Mouse (Mus musculus) Patski (cell line): Measurements from ENCODE around the gene Lrrc8b. TPM values are rescaled to one million over a fixed set of nuclear protein-coding genes. Genes with fewer than 3 reads are reported as not detected.

Experiments used
- ATAC-seq: fragments of 100-300 bp; one replicate; pipeline ENCODE4 v1.8.0; 2021
- CTCF ChIA-PET: fragments of 350-600 bp; sonication (Branson Sonifier 250); formaldehyde crosslinking; loops from one replicate; lab custom pipeline; 2022; ENCODE audit warnings: inconsistent platforms; lab: Charles Lee
- POLR2A ChIA-PET: fragments of 350-600 bp; sonication (Branson Sonifier 250); formaldehyde crosslinking; loops from one replicate; lab custom pipeline; 2022; ENCODE audit warnings: antibody characterized with exemption, inconsistent platforms; lab: Charles Lee
- DNase-seq: peaks from one replicate; pipeline ENCODE4 v3.0.0-alpha.2; 2011; ENCODE audit warnings: low read depth, low spot score
- H3K27me3 ChIP-seq: fragments of 371-371 bp; one replicate; pipeline ENCODE4 v1.5.1; 2021
- CTCF ChIP-seq: fragments of 100-300 bp; IDR thresholded peaks from one replicate; pipeline ENCODE4 v1.5.1; 2021
- in situ Hi-C: fragments of 300-500 bp; cut with MboI; formaldehyde crosslinking; loops from 3 replicates; pipeline ENCODE4 v1.11.1; 2018; ENCODE audit warnings: low pct_unique_long_range_greater_than_20kb, mixed read lengths
- polyA plus RNA-seq: library from polyadenylated mRNA; unstranded; gene quantifications from one replicate; pipeline ENCODE4 v1.2.3, GENCODE M21; 2021

Gene Lrrc8b
- polyA plus RNA-seq, 1 experiment from 2014 or later, result 9.9 TPM

DNA sequence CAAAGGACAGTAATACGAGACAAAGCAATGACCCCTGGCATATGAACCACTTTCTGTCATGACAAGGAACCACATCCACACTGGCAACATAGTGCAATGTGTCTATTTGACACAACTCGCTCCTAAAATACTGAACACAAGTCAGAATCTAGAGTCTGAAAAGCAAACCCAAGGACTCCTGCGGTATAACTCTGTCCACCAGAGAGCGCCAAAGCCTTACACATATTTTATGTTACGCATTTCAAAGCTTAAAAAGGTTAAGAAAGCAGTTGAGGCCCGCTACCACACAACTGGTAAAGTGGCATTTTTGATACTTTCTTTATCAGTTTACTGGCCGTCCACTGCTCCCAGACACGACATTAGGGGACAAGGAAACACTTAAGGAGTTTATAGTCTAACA, 10.6 kb upstream of the Lrrc8b start:
- CTCF ChIA-PET, result interaction anchor here (0.7 to 6.8 kb wide), 23 partner anchors 9 to 464 kb away, joined by 3 to 56 read pairs (median 4); partner anchors contain the start of gene Lrrc8c
- ATAC-seq, result no peak
- in situ Hi-C loops, result loop anchor here (5.0 to 10.0 kb wide), 4 partner anchors 87 to 462 kb away; no protein-coding TSS in a partner anchor
- POLR2A ChIA-PET, result no interaction called here
- no peak for DNase-seq
- TF ChIP-seq CTCF, result peak; percentile 84
- no peaks in the 10 kb centered on the region for H3K27me3 ChIP-seq

- DNase-seq, result no peak
- TF ChIP-seq CTCF, result no peak
- ChIA-PET CTCF (interaction anchor here (1.0 to 6.8 kb wide), 5 partner anchors 85 to 463 kb away, joined by 3 to 56 read pairs (median 4); partner anchors contain the start of gene Lrrc8c), POLR2A (interaction anchor here (1.0 to 1.1 kb wide), 2 partner anchors 8 to 228 kb away, joined by 3 read pairs; partner anchors contain the start of gene Lrrc8b)
- no peak for ATAC-seq
- in situ Hi-C loops, result loop anchor here (5.0 to 10.0 kb wide), 4 partner anchors 85 to 460 kb away; no protein-coding TSS in a partner anchor
- no peaks in the 10 kb centered on the region for H3K27me3 ChIP-seq
Observed at GRCm38 (mm10) chr5:105407661-105408060, 7.9 kb upstream of the Lrrc8b start.

DNA sequence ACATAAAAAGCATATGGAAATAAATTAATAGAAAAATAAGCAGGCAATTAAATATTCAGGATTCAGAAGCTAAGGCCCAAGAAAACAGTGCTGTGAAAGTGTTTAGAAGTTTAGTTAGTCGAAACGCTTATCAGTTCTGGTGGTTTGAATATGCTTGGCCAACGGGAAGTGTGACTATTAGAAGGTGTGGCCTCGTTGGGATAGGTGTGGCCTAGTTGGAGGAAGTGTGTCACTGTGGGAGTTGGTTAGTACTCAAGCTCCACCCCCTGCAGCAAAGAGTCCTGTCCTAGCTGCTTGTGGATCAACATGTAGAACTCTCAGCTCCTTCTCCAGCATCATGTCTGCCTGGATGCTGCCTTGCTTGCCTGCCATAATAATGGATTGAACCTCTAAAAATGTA, 6.5 kb upstream of the Lrrc8b start:
- CTCF ChIA-PET, result interaction anchor here (1.3 to 6.8 kb wide), 3 partner anchors 9 to 246 kb away, joined by 4 to 56 read pairs (median 8); no protein-coding TSS in a partner anchor
- no peak for ATAC-seq

DNA sequence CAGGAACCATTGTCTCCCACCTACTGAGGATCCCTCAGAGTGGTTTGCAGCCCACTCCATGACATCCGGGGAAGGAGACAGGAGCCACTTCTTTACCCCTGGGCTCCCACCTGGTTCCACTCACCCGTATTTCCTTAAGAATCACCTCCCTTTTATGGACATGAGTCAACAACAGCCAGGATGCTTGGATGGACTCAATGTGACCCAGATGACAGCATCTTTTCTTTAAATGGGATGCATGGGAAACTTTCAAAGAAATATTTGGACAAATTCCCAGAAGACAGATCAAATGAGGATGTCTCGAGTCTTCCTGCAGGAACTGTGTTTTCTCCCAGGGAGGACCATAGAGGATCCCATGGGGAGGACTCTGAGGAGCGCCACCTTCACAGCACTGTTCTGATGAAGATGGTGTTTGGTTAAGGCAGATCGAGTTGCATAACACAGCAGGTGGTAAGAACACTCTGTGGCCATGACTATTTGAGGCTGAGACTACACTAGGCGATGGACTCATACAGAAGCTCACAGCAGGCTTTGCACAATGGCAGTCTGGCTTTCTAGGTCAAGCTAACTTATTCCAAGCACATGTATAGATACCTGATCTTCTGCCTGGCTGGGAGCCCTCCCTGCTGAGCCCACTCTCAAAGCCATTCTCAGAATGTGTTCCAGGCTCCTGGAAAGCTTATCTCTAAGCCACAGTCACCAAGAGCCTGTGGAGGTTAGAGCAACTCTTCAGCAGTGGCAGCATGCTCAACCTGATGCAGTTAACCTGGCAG, 4.9 kb upstream of the Lrrc8b start:
- ChIA-PET CTCF (interaction anchor here (1.7 kb wide), 1 partner anchor 84 kb away, joined by 4 read pairs; no protein-coding TSS in a partner anchor), POLR2A (no interaction called here)
- no peak for DNase-seq
- in situ Hi-C loops, result no loop called here
- no peak for TF ChIP-seq CTCF
- H3K27me3 ChIP-seq, result no peaks in the 10 kb centered on the region
- ATAC-seq, result no peak

More for the DNA sequence above, 6.5 kb upstream of the Lrrc8b start:
- POLR2A ChIA-PET, result no interaction called here
- in situ Hi-C loops, result loop anchor here (5.0 to 10.0 kb wide), 4 partner anchors 83 to 458 kb away; no protein-coding TSS in a partner anchor
- TF ChIP-seq CTCF, result no peak
- H3K27me3 ChIP-seq, result no peaks in the 10 kb centered on the region
- DNase-seq, result no peak

DNA sequence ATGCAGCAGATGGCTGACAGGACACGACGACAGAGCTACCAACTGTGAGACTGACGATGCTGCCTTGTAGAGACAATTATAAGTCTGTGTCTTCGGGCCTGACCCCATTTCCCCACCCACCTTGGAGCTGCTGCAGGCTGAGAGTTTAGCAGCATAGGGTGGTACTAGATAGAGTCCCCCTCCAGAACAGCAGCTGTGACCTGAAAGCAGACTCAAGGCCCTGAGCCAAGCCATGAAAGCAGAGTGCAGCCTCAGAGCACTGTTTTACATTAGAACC, 4.3 kb upstream of the Lrrc8b start:
- in situ Hi-C loops, result no loop called here
- POLR2A ChIA-PET, result no interaction called here
- no peak for ATAC-seq

GRCm38 (mm10) chr5:105411768-105412167, 3.8 kb upstream of the Lrrc8b start:
- DNase-seq, result no peak
- TF ChIP-seq CTCF, result no peak
- ChIA-PET CTCF (interaction anchor here (1.7 kb wide), 1 partner anchor 83 kb away, joined by 4 read pairs; no protein-coding TSS in a partner anchor), POLR2A (interaction anchor here (0.6 kb wide), 1 partner anchor 83 kb away, joined by 6 read pairs; no protein-coding TSS in a partner anchor)
- in situ Hi-C loops, result no loop called here
- no peak for ATAC-seq
- H3K27me3 ChIP-seq, result no peaks in the 10 kb centered on the region

More for the DNA sequence above, 4.3 kb upstream of the Lrrc8b start:
- CTCF ChIA-PET, result interaction anchor here (1.7 kb wide), 1 partner anchor 83 kb away, joined by 4 read pairs; no protein-coding TSS in a partner anchor
- no peak for DNase-seq
- no peak for TF ChIP-seq CTCF
- H3K27me3 ChIP-seq, result no peaks in the 10 kb centered on the region

DNA sequence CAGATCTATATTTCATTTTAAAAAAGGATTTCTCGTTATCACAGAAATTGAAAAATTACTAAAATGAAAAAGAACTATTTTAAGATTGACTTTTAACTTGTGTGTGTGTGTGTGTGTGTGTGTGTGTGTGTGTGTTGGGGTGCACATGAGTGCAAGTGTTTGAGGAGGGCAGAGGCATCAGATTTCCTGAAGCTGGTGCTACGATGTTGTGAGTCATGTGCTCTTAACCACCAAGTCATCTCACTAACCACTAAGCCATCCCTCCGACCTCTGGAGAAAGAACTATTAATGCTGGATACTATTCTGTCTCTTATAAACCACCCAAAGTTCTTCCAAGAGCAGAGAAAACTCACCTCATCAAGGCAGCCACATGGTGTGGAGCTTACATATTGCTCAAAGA, 2.9 kb upstream of the Lrrc8b start:
- DNase-seq (no peak), ATAC-seq (no peak)
- TF ChIP-seq CTCF, result no peak
- no peaks in the 10 kb centered on the region for H3K27me3 ChIP-seq
- in situ Hi-C loops, result no loop called here
- POLR2A ChIA-PET, result interaction anchor here (0.8 kb wide), 1 partner anchor 69 kb away, joined by 3 read pairs; no protein-coding TSS in a partner anchor
- CTCF ChIA-PET, result interaction anchor here (1.2 to 3.0 kb wide), 3 partner anchors 8 to 272 kb away, joined by 3 to 22 read pairs (median 8); no protein-coding TSS in a partner anchor

GRCm38 (mm10) chr5:105414341-105415120, 1.0 kb upstream of the Lrrc8b start:
- no peak for TF ChIP-seq CTCF
- no peaks in the 10 kb centered on the region for H3K27me3 ChIP-seq
- in situ Hi-C loops, result no loop called here
- ChIA-PET CTCF (interaction anchor here (1.0 to 3.0 kb wide), 6 partner anchors 10 to 224 kb away, joined by 3 to 22 read pairs (median 6); no protein-coding TSS in a partner anchor), POLR2A (no interaction called here)
- no peak for ATAC-seq
- no peak for DNase-seq

GRCm38 (mm10) chr5:105415951-105416675, 538 bp downstream of the Lrrc8b start:
- no peak for TF ChIP-seq CTCF
- H3K27me3 ChIP-seq, result no peaks in the 10 kb centered on the region
- ATAC-seq, result peak; percentile 15
- DNase-seq, result no peak
- ChIA-PET POLR2A (interaction anchor here (0.9 kb wide), 1 partner anchor 9 kb away, joined by 3 read pairs; no protein-coding TSS in a partner anchor), CTCF (interaction anchor here (1.5 kb wide), 1 partner anchor 10 kb away, joined by 3 read pairs; no protein-coding TSS in a partner anchor)
- in situ Hi-C loops, result no loop called here
